Mouse (Mus musculus): Measurements from ENCODE around the gene Tnni3k.

GRCm38 (mm10) chr3:154834373-154834772 is 220.8 kb downstream of the Tnni3k start:
- TF ChIP-seq CTCF (IDR thresholded peaks at IDR 0.05; ENCODE audit: low read depth): no peak
- TF ChIP-seq EP300 (IDR thresholded peaks at IDR 0.05; ENCODE audit: low read depth): no peak

All from liver, embryonic 14.5 days (tissue).